Mouse (Mus musculus): Measurements from ENCODE around the gene Foxp1.

The Foxp1 gene

DNA sequence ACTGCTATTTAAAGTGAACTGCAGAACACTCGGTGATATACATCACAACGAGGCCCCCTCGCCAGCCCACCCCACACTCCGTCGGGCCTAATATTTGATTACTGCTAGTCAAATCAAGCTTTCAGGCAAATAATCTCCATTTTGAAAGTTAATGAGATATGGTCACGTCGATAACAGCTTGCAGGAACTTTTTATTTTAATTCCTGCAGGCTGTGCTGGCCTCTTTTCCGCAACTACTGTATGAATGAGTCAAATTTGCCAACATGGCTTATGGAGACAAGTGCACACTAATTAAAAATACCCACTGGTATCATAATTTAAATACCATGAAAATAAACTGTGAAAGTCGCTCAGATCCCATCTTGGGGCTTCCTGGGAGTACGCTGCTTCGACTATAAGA lies 385.4 kb downstream of the Foxp1 start:
- no peak for DNase-seq (ENCODE audit: low spot score in 2 of 2)

- DNase-seq (ENCODE audit: low spot score in 2 of 2) = no peak
Measured at GRCm38 (mm10) chr6:99135938-99136729, 386.4 kb downstream of the Foxp1 start.

- DNase-seq (ENCODE audit: low spot score in 2 of 2) = no peak
Measured at GRCm38 (mm10) chr6:99131815-99132214, 390.7 kb downstream of the Foxp1 start.

DNA sequence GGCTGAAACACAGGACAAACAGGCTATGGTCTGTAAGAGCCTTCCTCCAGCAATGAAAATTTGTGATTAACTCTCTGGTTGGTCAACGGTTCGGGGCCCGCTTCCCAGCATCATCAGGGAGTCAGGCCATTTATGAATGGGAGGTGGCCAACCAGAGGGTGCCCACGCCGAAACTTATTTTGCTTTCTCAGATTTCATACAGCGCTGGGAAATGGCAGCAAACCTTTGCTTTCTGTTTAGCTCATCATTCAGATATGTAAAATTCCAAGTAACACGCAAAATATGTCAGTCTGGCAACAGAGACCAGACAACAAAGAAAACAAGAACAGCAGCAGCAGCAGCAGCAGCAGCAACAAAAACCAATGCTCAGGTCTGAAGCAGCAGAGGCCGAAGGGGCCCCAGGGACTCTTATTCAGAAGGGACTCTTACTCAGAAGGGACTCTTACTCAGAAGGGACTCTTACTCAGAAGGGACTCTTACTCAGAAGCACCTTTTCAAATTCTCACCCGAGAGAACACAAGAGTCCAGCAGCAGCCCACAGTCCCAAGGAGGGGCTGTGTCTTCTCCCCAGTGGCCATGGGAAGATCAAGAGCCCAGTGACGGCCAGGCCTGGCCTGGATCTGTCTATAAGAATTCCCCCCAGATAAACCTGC lies 391.6 kb downstream of the Foxp1 start:
- DNase-seq (ENCODE audit: low spot score in 2 of 2) = no peak

- DNase-seq (ENCODE audit: low spot score in 2 of 2) = no peak
Measured at GRCm38 (mm10) chr6:99126717-99127116, 395.8 kb downstream of the Foxp1 start.

DNA sequence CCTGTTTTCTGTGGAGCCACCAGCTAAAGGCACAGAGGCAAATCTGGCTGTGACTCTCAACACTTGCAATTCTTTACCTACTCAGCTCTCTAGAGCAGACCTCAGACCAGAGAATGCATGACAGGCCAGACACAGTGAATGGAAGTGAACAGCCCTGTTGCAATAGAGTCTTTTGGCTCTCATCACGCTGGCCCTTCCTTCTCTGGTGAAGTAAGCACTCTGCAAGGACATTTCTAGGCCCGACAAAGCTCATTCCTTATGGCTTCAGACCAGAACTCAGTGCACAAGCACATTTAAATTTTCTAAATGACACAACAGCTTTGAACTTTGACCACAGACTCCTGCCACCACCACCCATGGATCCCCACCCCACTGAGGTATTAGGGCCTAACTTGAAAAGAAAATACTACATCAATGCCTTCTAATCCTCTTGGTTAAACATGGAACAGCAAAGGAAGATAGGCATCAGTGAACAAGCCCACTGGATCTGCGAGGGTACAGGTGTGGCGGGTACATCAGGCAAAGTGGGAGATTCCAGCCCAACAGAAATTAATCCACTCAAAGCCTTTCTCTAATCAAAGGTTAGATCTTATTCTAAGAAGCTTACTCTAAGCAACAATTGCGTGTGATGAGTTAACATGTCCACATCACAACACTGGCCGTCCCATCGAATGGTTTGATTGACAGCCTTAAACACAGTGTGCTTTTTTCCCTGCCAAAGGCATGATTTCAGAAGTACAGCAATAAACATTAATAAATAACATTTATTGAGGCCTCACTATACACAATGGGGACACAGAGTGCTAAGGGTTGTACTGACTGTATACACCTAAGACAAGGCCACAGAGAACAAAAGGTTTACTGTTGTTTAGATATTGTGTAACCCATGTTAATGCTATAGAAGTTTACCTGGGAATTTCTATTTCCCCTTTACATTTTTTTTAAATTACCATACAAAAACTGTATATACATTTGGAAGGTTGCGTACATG lies 401.4 kb downstream of the Foxp1 start:
- no peak for DNase-seq (ENCODE audit: low spot score in 2 of 2)

GRCm38 (mm10) chr6:99118534-99118933 lies 404.0 kb downstream of the Foxp1 start:
- DNase-seq (ENCODE audit: low spot score in 2 of 2) = no peak

DNA sequence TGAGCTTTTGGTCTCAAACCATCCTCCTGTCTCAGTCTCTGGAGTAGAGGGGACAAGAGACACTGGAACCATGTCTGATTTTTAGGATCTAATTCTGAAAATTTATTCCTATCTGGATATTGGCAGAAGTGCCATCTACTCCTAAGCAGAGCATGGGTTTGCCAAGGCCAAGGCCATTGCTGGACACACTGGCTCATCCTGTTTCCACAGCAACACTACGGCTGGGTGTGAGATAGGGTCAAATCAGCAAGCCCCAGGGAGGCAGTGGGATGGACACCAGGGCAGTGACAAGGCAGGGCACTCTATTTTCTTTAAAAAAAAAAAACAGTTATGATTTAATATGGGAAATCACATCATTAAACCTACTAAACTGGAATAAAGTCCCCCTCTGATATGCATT lies 405.1 kb downstream of the Foxp1 start:
- DNase-seq (ENCODE audit: low spot score in 2 of 2) = no peak

GRCm38 (mm10) chr6:99111856-99112255 lies 410.7 kb downstream of the Foxp1 start:
- DNase-seq (ENCODE audit: low spot score in 2 of 2) = no peak

DNA sequence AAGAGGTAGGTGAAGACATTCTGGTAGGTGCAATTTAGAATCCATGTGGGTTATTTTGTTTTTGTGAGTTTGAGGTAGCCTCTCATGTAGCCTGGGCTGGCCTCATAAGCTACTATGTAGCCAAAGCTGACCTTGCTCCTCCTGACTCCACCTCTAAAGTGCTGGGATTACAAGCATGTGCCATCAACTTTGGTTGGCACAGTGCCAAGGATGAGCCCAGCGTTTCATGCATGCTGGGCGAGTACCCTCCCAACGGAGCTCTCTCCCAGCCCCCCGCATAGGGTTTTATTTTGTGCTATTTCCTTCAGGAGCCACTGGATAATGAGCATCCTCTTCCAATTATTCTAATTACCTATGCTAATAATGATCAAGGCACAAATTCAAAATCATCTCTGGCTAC lies 414.1 kb downstream of the Foxp1 start:
- DNase-seq (ENCODE audit: low spot score in 2 of 2) = no peak

DNA sequence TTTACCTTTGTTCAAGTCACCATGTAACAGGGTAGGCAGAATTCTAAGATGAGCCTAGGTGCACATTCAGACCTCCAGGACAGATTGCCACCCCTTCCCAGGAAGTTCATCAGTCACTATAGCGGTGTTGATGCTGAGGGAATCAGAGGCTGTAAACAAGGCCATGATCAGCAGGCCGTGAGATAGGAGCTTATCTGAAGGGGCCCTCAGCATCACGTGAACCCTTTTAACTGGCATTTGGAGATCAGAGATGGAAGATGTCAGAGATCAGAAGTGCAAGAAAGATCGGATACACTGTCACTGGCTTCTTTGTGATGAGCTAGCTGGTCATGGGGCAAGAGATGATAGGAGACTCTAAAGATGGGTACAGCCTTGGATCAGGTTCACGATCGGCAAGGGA lies 414.8 kb downstream of the Foxp1 start:
- DNase-seq (ENCODE audit: low spot score in 2 of 2) = no peak

- DNase-seq (ENCODE audit: low spot score in 2 of 2) = no peak
Measured at GRCm38 (mm10) chr6:99107081-99107482, 415.4 kb downstream of the Foxp1 start.

DNA sequence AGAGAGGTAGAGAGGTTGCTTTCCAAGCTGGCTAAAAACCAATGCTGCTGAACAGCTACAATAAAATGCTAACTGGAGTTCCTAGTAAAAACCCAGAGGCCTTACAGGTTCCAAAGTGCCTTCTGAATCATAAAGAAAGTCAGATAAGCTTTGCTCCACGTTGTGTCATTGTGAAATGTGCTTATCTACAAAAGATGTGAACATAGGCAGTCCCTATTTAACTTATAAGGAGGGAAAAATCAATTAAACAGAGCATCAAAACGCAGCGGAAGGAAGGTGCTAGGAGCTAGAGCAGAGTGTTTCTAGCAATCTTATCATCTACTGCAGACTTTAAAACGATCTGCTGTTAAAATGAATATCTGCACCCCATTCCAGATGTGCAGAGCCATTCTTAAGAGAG lies 416.5 kb downstream of the Foxp1 start:
- DNase-seq (ENCODE audit: low spot score in 2 of 2) = no peak

GRCm38 (mm10) chr6:99104446-99104845 lies 418.1 kb downstream of the Foxp1 start:
- DNase-seq (ENCODE audit: low spot score in 2 of 2) = no peak

GRCm38 (mm10) chr6:99103911-99104310 lies 418.6 kb downstream of the Foxp1 start:
- no peak for DNase-seq (ENCODE audit: low spot score in 2 of 2)

GRCm38 (mm10) chr6:99101489-99101908 lies 421.0 kb downstream of the Foxp1 start:
- no peak for DNase-seq (ENCODE audit: low spot score in 2 of 2)

- no peak for DNase-seq (ENCODE audit: low spot score in 2 of 2)
Measured at GRCm38 (mm10) chr6:99100331-99100730, 422.2 kb downstream of the Foxp1 start.

- DNase-seq (ENCODE audit: low spot score in 2 of 2) = no peak
Measured at GRCm38 (mm10) chr6:99099781-99100180, 422.7 kb downstream of the Foxp1 start.

DNA sequence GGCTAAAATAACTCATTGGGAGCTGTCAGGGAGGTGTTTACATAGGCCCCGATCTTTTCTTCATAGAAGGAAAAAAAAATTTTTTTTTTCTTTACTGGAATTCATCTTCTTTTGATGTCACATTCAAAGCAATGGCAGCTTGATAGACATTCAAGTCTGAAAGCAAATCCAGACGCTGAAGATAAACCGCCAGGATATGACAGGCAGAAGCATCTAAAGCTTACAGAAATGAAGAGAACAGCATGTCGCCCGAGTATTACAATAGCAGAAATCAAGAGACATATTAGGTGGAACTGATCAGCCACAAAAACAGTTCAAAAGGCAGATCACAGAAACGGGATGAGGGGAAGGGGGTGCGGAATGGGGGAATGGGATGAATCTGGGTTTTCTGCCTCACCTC lies 425.3 kb downstream of the Foxp1 start:
- no peak for DNase-seq (ENCODE audit: low spot score in 2 of 2)

- DNase-seq (ENCODE audit: low spot score in 2 of 2) = no peak
Measured at GRCm38 (mm10) chr6:99096776-99097166, 425.8 kb downstream of the Foxp1 start.

DNA sequence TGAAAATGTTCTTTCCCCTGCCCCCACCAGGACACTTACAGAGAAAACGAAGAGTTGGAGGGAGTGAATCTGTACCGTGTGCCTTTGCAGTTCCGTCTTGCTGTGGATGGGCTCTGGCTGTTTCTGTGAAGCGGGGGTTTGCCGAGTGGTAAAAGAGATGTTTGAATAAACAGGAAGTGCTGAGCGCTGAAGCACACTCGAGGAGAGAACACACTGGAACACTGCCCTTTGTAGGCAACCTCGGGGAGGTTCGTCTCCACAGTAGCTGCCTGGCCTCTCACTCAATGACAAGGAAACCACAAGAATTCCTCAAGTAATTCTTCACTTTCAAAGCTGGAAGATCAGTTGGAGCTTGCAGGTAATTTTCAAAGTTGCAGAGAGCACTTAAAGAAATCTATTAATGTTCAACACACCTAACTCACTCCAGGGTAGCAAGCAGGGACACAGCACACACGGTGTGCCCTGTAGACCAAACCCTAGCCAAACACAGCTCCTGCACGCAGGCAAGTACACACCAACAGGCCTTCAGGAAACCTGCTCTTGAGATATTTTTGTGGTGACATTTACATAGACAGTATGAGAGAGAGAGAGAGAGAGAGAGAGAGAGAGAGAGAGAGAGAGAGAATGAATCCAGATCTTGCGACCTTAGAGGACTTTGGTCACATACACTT lies 426.3 kb downstream of the Foxp1 start:
- DNase-seq (ENCODE audit: low spot score in 2 of 2) = peak; percentile 47 to 70
